Mouse (Mus musculus): ENCODE measurements around the gene Arg2.

- TF ChIP-seq MYOD1 (IDR thresholded peaks at IDR 0.05; ENCODE audit: control insufficient read depth, insufficient read length, low read depth): no peak
- no peak for TF ChIP-seq CTCF (IDR thresholded peaks at IDR 0.05; ENCODE audit: control insufficient read depth, insufficient read depth, insufficient read length)
Observed at GRCm38 (mm10) chr12:79134676-79135075, 4.1 kb downstream of the Arg2 start.
